Comparison of ENCODE assay signal across 8 mouse cellular contexts in genomic region chr19:6978639-6978974, GRCm38 (mm10). TPM values are rescaled to one million over a fixed set of nuclear protein-coding genes. Genes with fewer than 3 reads are reported as not detected.
DNase-seq lines count a peak whose midpoint lies in the region; ATAC-seq and TF ChIP-seq lines count a peak whose summit lies in the region.

No protein-coding gene starts in this region.

- DNase-seq in layer of hippocampus, adult 2 months (ENCODE audit: low spot score in 2 of 2), result no peak
- no peak for DNase-seq in layer of hippocampus, adult 8-10 months (ENCODE audit: low spot score in 2 of 2)
- DNase-seq in limb, embryonic 10.5 days (ENCODE audit: low spot score), result no peak
- DNase-seq in cerebellum, postnatal 36 days, result no peak
- DNase-seq in kidney, postnatal 36 days, result no peak
- no peak for DNase-seq in embryo, embryonic 9.5 days (ENCODE audit: extremely low spot score)

- no peak for TF ChIP-seq CTCF in layer of hippocampus, adult 2 months (conservative IDR thresholded peaks at IDR 0.05)

- no peaks in the 10 kb centered on the region for H3K27me3 ChIP-seq in embryonic facial prominence, embryonic 15.5 days
- H3K27me3 ChIP-seq in limb, embryonic 10.5 days (ENCODE audit: low read depth, poor library complexity, severe bottlenecking), result no peaks in the 10 kb centered on the region
- no peaks in the 10 kb centered on the region for H3K27me3 ChIP-seq in neural tube, embryonic 13.5 days

- peak overlapping the region; percentile 98 for H3K27ac ChIP-seq in layer of hippocampus, adult 2 months
- peak overlapping the region; percentile 81 for H3K27ac ChIP-seq in embryonic facial prominence, embryonic 15.5 days (replicated peaks)
- 0 out of 2 replicates have a peak overlapping the region, but pooled peaks have one; percentile 19 for H3K27ac ChIP-seq in limb, embryonic 10.5 days
- H3K27ac ChIP-seq in neural tube, embryonic 13.5 days (replicated peaks), result peak overlapping the region; percentile 94

- peak overlapping the region; percentile 75 for H3K4me3 ChIP-seq in layer of hippocampus, adult 2 months
- peak overlapping the region; percentile 71 for H3K4me3 ChIP-seq in embryonic facial prominence, embryonic 15.5 days (replicated peaks)
- peak overlapping the region; percentile 65 for H3K4me3 ChIP-seq in limb, embryonic 10.5 days
- H3K4me3 ChIP-seq in neural tube, embryonic 13.5 days, result peak overlapping the region; percentile 63

- H3K36me3 ChIP-seq in embryonic facial prominence, embryonic 15.5 days, result peaks cover 21% of the 10 kb centered on the region
- H3K36me3 ChIP-seq in limb, embryonic 10.5 days, result peaks cover 51% of the 10 kb centered on the region
- peaks cover 33% of the 10 kb centered on the region for H3K36me3 ChIP-seq in neural tube, embryonic 13.5 days

- H3K4me1 ChIP-seq in embryonic facial prominence, embryonic 15.5 days, result peaks cover 57% of the 10 kb centered on the region
- H3K4me1 ChIP-seq in limb, embryonic 10.5 days, result peaks cover 51% of the 10 kb centered on the region
- H3K4me1 ChIP-seq in neural tube, embryonic 13.5 days (replicated peaks), result peaks cover 55% of the 10 kb centered on the region

- no peak for ATAC-seq in embryonic facial prominence, embryonic 15.5 days (ENCODE audit: insufficient number of reproducible peaks, low FRiP score, low TSS enrichment, low read depth)
- ATAC-seq in neural tube, embryonic 13.5 days (ENCODE audit: low read depth), result no peak

- no peak overlapping the region for H3K9ac ChIP-seq in embryonic facial prominence, embryonic 15.5 days
- peak overlapping the region; percentile 73 for H3K9ac ChIP-seq in neural tube, embryonic 13.5 days

- no peaks in the 10 kb centered on the region for H3K9me3 ChIP-seq in embryonic facial prominence, embryonic 15.5 days (replicated peaks)
- no peaks in the 10 kb centered on the region for H3K9me3 ChIP-seq in limb, embryonic 10.5 days (replicated peaks)
- H3K9me3 ChIP-seq in neural tube, embryonic 13.5 days, result no peaks in the 10 kb centered on the region

- 34% methylated on average over 3 of the region's 3 CpGs for WGBS in embryonic facial prominence, embryonic 15.5 days
- 54% methylated on average over 3 of the region's 3 CpGs for WGBS in limb, embryonic 10.5 days
- WGBS in neural tube, embryonic 13.5 days, result 58% methylated on average over 3 of the region's 3 CpGs

- H3K4me2 ChIP-seq in embryonic facial prominence, embryonic 15.5 days (replicated peaks), result peak overlapping the region; percentile 87
- H3K4me2 ChIP-seq in neural tube, embryonic 13.5 days, result peak overlapping the region; percentile 92

RNA-seq across cellular contexts. Expression of gene Fkbp2, which starts 1.7 kb away (rescaled TPM):
- 10 to 100 TPM; 81.1 to 83.7 TPM for total RNA-seq in layer of hippocampus, adult 2 months (2021)
- 100 to 1,000 TPM in 1 of 4 experiments, 10 to 100 TPM in 3; 63.5 to 104 (median 83.1) TPM for total RNA-seq in layer of hippocampus, adult 8-10 months (2022)
- polyA plus RNA-seq in embryonic facial prominence, embryonic 15.5 days (2015; fragmentation: Nextera tagmentation; extraction: Ambion mirVana), result 112 and 119 TPM in 2 replicates
- polyA plus RNA-seq in limb, embryonic 10.5 days (2016; fragmentation: Nextera tagmentation; extraction: Ambion mirVana), result 94.0 and 102 TPM in 2 replicates
- 104 and 120 TPM in 2 replicates for polyA plus RNA-seq in neural tube, embryonic 13.5 days (2015; fragmentation: Nextera tagmentation; extraction: Ambion mirVana)

RNA-seq across cellular contexts. Expression of gene Plcb3, which starts 2.3 kb away (rescaled TPM):
- 10 to 100 TPM; 14.8 to 17.4 TPM for total RNA-seq in layer of hippocampus, adult 2 months (2021)
- 10 to 100 TPM; 13.4 to 19.9 (median 18.0) TPM for total RNA-seq in layer of hippocampus, adult 8-10 months (2022)
- 48.2 and 49.1 TPM in 2 replicates for polyA plus RNA-seq in embryonic facial prominence, embryonic 15.5 days (2015; fragmentation: Nextera tagmentation; extraction: Ambion mirVana)
- 29.2 and 37.8 TPM in 2 replicates for polyA plus RNA-seq in limb, embryonic 10.5 days (2016; fragmentation: Nextera tagmentation; extraction: Ambion mirVana)
- 23.8 and 27.3 TPM in 2 replicates for polyA plus RNA-seq in neural tube, embryonic 13.5 days (2015; fragmentation: Nextera tagmentation; extraction: Ambion mirVana)

RNA-seq across cellular contexts. Expression of gene Ppp1r14b, which starts 3.8 kb away (rescaled TPM):
- total RNA-seq in layer of hippocampus, adult 2 months (2021), result 10 to 100 TPM; 68.2 to 71.4 TPM
- total RNA-seq in layer of hippocampus, adult 8-10 months (2022), result 10 to 100 TPM; 55.4 to 81.1 (median 63.5) TPM
- polyA plus RNA-seq in embryonic facial prominence, embryonic 15.5 days (2015; fragmentation: Nextera tagmentation; extraction: Ambion mirVana), result 224 and 246 TPM in 2 replicates
- polyA plus RNA-seq in limb, embryonic 10.5 days (2016; fragmentation: Nextera tagmentation; extraction: Ambion mirVana), result 245 and 281 TPM in 2 replicates
- polyA plus RNA-seq in neural tube, embryonic 13.5 days (2015; fragmentation: Nextera tagmentation; extraction: Ambion mirVana), result 191 and 211 TPM in 2 replicates

RNA-seq across cellular contexts. Expression of gene Vegfb, which starts 8.8 kb away (rescaled TPM):
- total RNA-seq in layer of hippocampus, adult 2 months (2021), result 10 to 100 TPM; 85.2 to 88.0 TPM
- 10 to 100 TPM; 80.4 to 93.8 (median 90.1) TPM for total RNA-seq in layer of hippocampus, adult 8-10 months (2022)
- 51.5 and 53.2 TPM in 2 replicates for polyA plus RNA-seq in embryonic facial prominence, embryonic 15.5 days (2015; fragmentation: Nextera tagmentation; extraction: Ambion mirVana)
- polyA plus RNA-seq in limb, embryonic 10.5 days (2016; fragmentation: Nextera tagmentation; extraction: Ambion mirVana), result 41.1 and 41.7 TPM in 2 replicates
- 37.2 and 39.3 TPM in 2 replicates for polyA plus RNA-seq in neural tube, embryonic 13.5 days (2015; fragmentation: Nextera tagmentation; extraction: Ambion mirVana)

RNA-seq across cellular contexts. Expression of gene Dnajc4, which starts 13.8 kb away (rescaled TPM):
- total RNA-seq in layer of hippocampus, adult 2 months (2021), result 10 to 100 TPM; 26.1 to 27.6 TPM
- 10 to 100 TPM; 26.1 to 29.9 (median 29.5) TPM for total RNA-seq in layer of hippocampus, adult 8-10 months (2022)
- polyA plus RNA-seq in embryonic facial prominence, embryonic 15.5 days (2015; fragmentation: Nextera tagmentation; extraction: Ambion mirVana), result 23.9 and 27.9 TPM in 2 replicates
- polyA plus RNA-seq in limb, embryonic 10.5 days (2016; fragmentation: Nextera tagmentation; extraction: Ambion mirVana), result 17.4 and 19.4 TPM in 2 replicates
- 21.5 and 23.0 TPM in 2 replicates for polyA plus RNA-seq in neural tube, embryonic 13.5 days (2015; fragmentation: Nextera tagmentation; extraction: Ambion mirVana)

Comparison
In these comparisons a context has a peak if more than half of its experiments do, and no peak if none do; other contexts are left out.
1. H3K27ac ChIP-seq: peak in every context shown above with its lines; median percentile 98 in layer of hippocampus, adult 2 months; 94 in neural tube, embryonic 13.5 days; 81 in embryonic facial prominence, embryonic 15.5 days; 19 in limb, embryonic 10.5 days.